Mouse (Mus musculus) E14TG2a.4 (cell line): ENCODE results near the gene Cxcl10.

Experiments
- H3K27me3 ChIP-seq: 2 replicates; pipeline ENCODE4 v1.6.1; 2014; ENCODE audit warnings: low read length, control low read depth; ENCODE audit not compliant: insufficient read depth
- H3K36me3 ChIP-seq: 2 replicates; pipeline ENCODE4 v1.6.1; 2014; ENCODE audit warnings: low read length, control low read depth; ENCODE audit not compliant: insufficient read depth
- H3K4me1 ChIP-seq: replicated peaks from 2 replicates; pipeline ENCODE4 v1.6.1; 2014; ENCODE audit warnings: low read depth, low read length, control low read depth
- H3K4me3 ChIP-seq: replicated peaks from 2 replicates; pipeline ENCODE4 v1.5.1; 2014; ENCODE audit warnings: mild to moderate bottlenecking, low read length
- H3K9me3 ChIP-seq: 2 replicates; pipeline ENCODE4 v1.6.1; 2014; ENCODE audit warnings: low read length, control low read depth
- CTCF ChIP-seq: conservative IDR thresholded peaks from 2 replicates; pipeline ENCODE4 v1.5.1; 2014; ENCODE audit warnings: low read length
- NANOG ChIP-seq: IDR thresholded peaks from 2 replicates; pipeline ENCODE4 v1.6.1; 2014; ENCODE audit warnings: borderline replicate concordance, low read length, mixed read lengths
- POU5F1 ChIP-seq: IDR thresholded peaks from 2 replicates; pipeline ENCODE4 v1.6.1; 2014; ENCODE audit warnings: low read length, borderline replicate concordance

Cxcl10 gene

DNA sequence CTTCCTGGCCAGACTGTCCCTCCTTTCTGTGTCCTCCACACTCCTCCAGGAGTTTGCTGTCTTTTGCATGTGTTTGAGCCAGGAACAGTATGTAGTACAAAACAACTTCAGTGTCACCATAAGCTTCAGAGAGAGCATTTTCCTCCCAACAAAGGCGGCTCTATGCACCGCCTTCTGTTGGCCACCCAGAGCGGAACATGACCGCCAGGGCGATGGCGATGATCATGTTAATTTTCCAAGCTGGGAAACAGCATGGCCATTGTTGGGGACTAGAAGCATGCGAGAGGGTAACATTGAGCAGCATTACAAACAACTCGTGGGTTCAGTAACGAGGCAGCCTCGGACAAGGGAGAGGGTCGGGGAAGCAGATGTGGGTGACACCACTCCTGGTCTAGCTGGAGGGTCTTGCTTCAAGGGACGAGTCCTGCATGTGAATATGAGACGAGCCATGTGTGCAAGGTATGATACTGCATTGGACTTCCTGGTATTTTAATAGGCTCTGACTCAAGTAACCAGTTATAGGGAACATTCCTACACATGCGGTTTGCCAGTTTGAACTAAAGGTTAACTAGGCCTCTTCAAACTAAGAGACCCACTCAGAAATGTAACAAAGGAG is 22.8 kb upstream of the Cxcl10 start:
- Histone ChIP-seq H3K4me3 (0 out of 2 replicates have a peak overlapping the region, but pooled peaks have one; percentile 32), H3K4me1 (peaks cover 7% of the 10 kb centered on the region), H3K27me3 (peaks cover 24% of the 10 kb centered on the region), H3K9me3 (no peaks in the 10 kb centered on the region), H3K36me3 (no peaks in the 10 kb centered on the region)
- TF ChIP-seq NANOG, result no peak
- no peak for TF ChIP-seq POU5F1
- no peak for TF ChIP-seq CTCF

DNA sequence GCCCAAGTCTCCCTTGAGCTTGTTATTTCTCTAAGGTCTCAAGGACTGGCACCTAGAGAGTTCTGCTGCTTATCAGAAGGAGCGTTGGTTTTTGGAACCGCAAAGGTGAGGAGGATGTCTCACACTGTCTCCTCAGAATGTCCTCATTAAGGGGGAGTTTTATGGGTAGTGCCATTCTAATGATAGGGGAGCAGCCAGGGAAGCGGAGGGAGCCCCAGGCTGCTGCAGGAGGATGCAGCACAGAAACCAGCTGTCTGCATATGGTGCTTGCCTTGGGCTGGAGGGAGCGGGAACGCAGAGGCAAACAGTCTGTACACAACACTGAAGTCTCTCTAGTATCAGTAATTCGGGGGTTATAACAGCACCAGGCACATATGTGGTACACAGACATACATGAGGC is 22.2 kb upstream of the Cxcl10 start:
- Histone ChIP-seq H3K36me3 (no peaks in the 10 kb centered on the region), H3K27me3 (peaks cover 21% of the 10 kb centered on the region), H3K9me3 (no peaks in the 10 kb centered on the region), H3K4me3 (0 out of 2 replicates have a peak overlapping the region, but pooled peaks have one; percentile 32), H3K4me1 (peaks cover 7% of the 10 kb centered on the region)
- TF ChIP-seq POU5F1 (no peak), CTCF (no peak), NANOG (no peak)

DNA sequence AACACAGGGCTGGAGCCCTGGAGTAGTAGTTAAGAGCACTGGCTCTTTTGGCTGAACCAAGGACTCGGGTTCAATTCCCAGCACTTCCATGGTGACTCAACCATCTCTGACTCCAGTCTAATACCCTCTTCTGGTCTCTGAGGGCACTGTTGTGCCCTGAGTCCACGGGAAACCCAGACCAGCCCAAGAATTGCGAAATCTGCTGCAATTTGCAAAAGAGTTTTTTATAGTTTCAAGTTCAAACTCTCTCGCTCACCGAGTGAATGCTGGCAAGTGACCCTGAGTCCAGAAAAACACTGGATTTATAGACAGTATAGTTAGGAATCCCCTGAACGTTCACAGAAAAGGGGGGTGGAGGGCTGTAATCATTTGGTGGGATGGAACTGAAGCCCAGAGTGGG is 21.7 kb upstream of the Cxcl10 start:
- Histone ChIP-seq H3K27me3 (peaks cover 18% of the 10 kb centered on the region), H3K4me3 (no peak overlapping the region)
- TF ChIP-seq NANOG (no peak), CTCF (no peak), POU5F1 (no peak)

DNA sequence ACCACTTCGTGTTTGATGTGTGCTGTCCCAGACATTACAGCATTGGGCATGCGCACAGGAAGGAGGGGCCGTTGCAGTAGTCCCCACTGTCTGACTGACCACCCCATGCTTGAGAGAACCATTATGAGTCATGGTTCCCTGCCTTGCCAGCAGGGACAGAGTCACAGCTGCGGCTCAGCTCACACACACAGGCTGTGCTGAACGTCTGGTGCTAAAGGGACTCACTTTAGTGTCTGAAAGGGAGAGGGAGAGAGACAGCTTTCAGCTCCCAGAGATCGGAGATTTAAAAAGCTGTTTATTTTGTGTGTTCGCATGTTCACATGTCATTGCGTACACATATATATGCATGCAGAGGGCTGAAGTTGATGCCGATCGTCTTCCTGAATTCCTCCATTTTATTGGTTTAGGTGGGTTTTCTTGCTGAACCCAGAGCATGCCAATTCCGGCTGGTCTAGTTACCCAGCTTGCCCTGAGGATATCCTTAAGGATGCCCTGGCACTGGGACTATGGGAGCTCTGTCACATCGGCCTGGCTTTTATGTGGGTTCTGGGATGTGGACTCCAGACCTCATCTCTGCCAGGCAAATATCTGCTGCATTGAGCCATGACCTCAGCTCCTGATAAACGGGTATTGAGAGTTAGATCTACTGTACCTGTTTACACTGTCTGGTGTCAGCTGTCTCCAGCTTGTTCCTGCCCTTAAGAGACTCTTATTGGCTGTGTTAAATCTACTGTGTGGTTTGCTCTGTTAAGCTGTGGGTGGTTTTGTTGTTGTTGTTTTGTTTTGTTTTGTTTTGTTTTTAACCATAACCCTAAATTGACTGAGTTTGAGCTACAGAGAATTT is 20.7 kb upstream of the Cxcl10 start:
- Histone ChIP-seq H3K9me3 (no peaks in the 10 kb centered on the region), H3K4me1 (peaks cover 12% of the 10 kb centered on the region), H3K27me3 (peaks cover 15% of the 10 kb centered on the region), H3K36me3 (no peaks in the 10 kb centered on the region), H3K4me3 (no peak overlapping the region)
- TF ChIP-seq CTCF, result no peak
- no peak for TF ChIP-seq POU5F1
- no peak for TF ChIP-seq NANOG

More for the DNA sequence above, 21.7 kb upstream of the Cxcl10 start:
- Histone ChIP-seq H3K36me3 (no peaks in the 10 kb centered on the region), H3K9me3 (no peaks in the 10 kb centered on the region), H3K4me1 (peaks cover 7% of the 10 kb centered on the region)

DNA sequence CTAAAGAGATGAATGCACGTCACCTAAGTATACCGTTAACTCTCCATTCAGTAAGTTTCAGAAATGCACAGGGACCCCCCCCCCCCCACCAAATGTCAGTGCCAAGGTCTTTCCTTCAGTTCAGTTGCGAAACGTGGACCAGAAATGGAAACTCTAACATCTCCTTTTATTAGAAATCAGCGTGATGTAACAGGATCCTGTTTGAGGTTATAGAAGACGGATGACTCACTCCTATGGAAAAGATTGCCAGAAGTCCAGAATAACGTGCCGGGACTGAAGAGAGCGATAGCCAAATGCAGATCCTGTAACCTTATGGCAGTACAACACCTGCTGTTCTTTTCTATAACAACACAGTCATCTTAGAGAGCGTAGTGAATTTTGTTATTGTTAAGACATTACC is 19.7 kb upstream of the Cxcl10 start:
- Histone ChIP-seq H3K4me3 (no peak overlapping the region), H3K36me3 (no peaks in the 10 kb centered on the region), H3K9me3 (no peaks in the 10 kb centered on the region), H3K27me3 (peaks cover 16% of the 10 kb centered on the region), H3K4me1 (peaks cover 17% of the 10 kb centered on the region)
- no peak for TF ChIP-seq POU5F1
- TF ChIP-seq NANOG, result no peak
- TF ChIP-seq CTCF, result no peak

DNA sequence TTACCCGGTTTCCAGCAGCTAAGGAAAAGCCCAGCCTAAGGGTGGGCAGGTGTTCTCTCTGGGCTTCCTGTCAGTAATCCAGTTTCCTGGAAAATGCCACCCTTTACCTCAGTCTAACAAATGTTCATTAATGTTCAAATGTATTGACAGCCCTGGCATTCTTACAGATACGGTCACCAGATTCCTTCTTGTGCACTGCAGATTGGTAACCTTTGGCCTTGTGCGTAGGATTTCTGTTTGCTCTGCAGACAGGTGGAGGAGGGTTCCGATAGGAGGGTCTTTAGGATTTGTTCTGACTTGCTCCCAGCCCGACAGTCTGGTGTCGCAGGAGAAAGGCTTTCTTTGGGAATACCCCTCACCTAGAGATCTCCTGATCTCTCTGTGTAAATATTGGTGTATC is 17.9 kb upstream of the Cxcl10 start:
- Histone ChIP-seq H3K36me3 (no peaks in the 10 kb centered on the region), H3K27me3 (peaks cover 16% of the 10 kb centered on the region), H3K4me1 (peaks cover 22% of the 10 kb centered on the region), H3K9me3 (no peaks in the 10 kb centered on the region), H3K4me3 (no peak overlapping the region)
- TF ChIP-seq CTCF (no peak), NANOG (no peak), POU5F1 (no peak)

DNA sequence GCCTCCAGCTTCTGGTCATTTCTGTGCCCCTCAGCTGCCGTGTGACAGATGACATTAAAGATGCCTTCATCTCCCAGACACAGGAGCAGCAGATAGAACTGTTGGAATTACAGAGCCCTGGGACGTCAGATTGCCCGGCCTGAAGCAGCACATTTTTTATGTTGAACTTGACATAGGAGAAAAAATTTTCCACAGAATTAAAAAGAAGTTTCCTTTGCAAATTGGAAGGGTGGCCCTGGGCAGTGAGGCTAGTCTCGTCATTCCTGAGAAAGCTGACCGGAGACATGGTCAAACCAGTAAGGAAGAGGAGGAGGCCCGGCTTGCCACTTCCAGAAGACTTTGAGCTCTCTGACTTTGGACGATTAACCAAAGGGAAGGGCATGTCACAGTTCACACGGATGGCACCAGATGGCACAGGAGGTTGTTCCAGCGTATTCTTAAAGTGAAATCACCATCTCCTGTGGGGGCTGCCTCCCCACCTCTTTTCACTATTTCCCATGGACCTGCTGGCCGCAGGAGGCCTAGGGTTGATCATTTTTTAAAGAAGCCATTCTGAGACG is 16.5 kb upstream of the Cxcl10 start:
- H3K36me3 ChIP-seq, result no peaks in the 10 kb centered on the region
- no peaks in the 10 kb centered on the region for H3K9me3 ChIP-seq
- TF ChIP-seq POU5F1 (no peak), CTCF (no peak), NANOG (no peak)
- no peak overlapping the region for H3K4me3 ChIP-seq
- H3K27me3 ChIP-seq, result peaks cover 16% of the 10 kb centered on the region
- H3K4me1 ChIP-seq, result peaks cover 21% of the 10 kb centered on the region

DNA sequence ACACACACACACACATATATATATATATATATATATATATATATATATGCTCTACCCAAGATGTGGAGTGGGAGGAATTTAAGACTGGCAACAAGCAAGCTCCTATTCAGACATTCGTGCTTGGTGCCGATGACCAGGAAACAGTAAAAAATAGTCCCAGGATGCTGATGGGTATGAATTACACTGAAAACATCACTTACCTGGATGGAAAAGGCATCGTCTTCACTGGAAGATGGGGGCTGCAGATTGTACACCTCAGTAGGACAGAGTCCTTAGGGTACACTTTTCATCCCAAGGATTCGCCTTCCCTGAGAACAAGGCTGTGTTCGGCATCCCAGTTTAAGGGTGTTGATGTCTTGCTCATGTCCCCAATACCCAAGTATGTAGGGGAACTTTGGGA is 15.3 kb upstream of the Cxcl10 start:
- H3K4me1 ChIP-seq, result peaks cover 23% of the 10 kb centered on the region

More for the DNA sequence above, 15.3 kb upstream of the Cxcl10 start:
- H3K9me3 ChIP-seq, result no peaks in the 10 kb centered on the region
- peaks cover 16% of the 10 kb centered on the region for H3K27me3 ChIP-seq
- TF ChIP-seq NANOG (no peak), POU5F1 (no peak), CTCF (no peak)
- H3K4me3 ChIP-seq, result no peak overlapping the region
- H3K36me3 ChIP-seq, result no peaks in the 10 kb centered on the region
